Mouse (Mus musculus): ENCODE data around the gene Lysmd4. TPM values are rescaled to one million over a fixed set of nuclear protein-coding genes. Genes with fewer than 3 reads are reported as not detected.

Lysmd4 gene
- total and polyA plus RNA-seq, 3 experiments, result 14.6 to 18.2 (median 17.3) TPM

GRCm38 (mm10) chr7:67234797-67235196 is 12.5 kb downstream of the Lysmd4 start:
- Histone ChIP-seq H3K36me3 (ENCODE audit: control insufficient read depth, insufficient read depth, low read length) (peaks cover 65% of the 10 kb centered on the region), H3K9ac (ENCODE audit: low read depth, low read length) (no peak overlapping the region; the same call in 1 of the 2 replicates), H3K27ac (peak overlapping the region; percentile 44), H3K79me2 (replicated peaks; ENCODE audit: control insufficient read depth, insufficient read depth, low read length) (no peaks in the 10 kb centered on the region), H3K4me3 (no peak overlapping the region), H3K27me3 (ENCODE audit: control insufficient read depth, insufficient read depth, low read length) (no peaks in the 10 kb centered on the region), H3K4me1 (ENCODE audit: control insufficient read depth, insufficient read depth, low read length) (peaks cover 30% of the 10 kb centered on the region)
- TF ChIP-seq POLR2A (IDR thresholded peaks at IDR 0.05; ENCODE audit: insufficient read depth, low read depth, low read length) (no peak), CTCF (IDR thresholded peaks at IDR 0.05) (peak; percentile 63), EP300 (IDR thresholded peaks at IDR 0.05; ENCODE audit: insufficient read depth, low read depth, low read length) (peak; percentile 40; the same call in 1 of the 2 replicates)
- intact Hi-C loops (cut with DNase I), result loop anchor here (5.0 kb wide), 1 partner anchor 38 kb away; no protein-coding TSS in a partner anchor
- 6% methylated on average over 8 of the region's 8 CpGs for WGBS
- peak; percentile 60 to 73 for DNase-seq

GRCm38 (mm10) chr7:67236351-67236750 is 14.0 kb downstream of the Lysmd4 start:
- Histone ChIP-seq H3K27ac (peak overlapping the region; percentile 17; the same call in 1 of the 2 replicates), H3K4me3 (no peak overlapping the region), H3K79me2 (replicated peaks; ENCODE audit: control insufficient read depth, insufficient read depth, low read length) (0 out of 2 replicates have a peak, but pooled peaks cover 2% of the 10 kb centered on the region), H3K9ac (ENCODE audit: low read depth, low read length) (no peak overlapping the region), H3K36me3 (ENCODE audit: control insufficient read depth, insufficient read depth, low read length) (peaks cover 72% of the 10 kb centered on the region), H3K4me1 (ENCODE audit: control insufficient read depth, insufficient read depth, low read length) (peaks cover 29% of the 10 kb centered on the region), H3K27me3 (ENCODE audit: control insufficient read depth, insufficient read depth, low read length) (no peaks in the 10 kb centered on the region)
- intact Hi-C loops (cut with DNase I), result loop anchor here (5.0 kb wide), 1 partner anchor 36 kb away; no protein-coding TSS in a partner anchor
- TF ChIP-seq EP300 (IDR thresholded peaks at IDR 0.05; ENCODE audit: insufficient read depth, low read depth, low read length) (no peak), CTCF (IDR thresholded peaks at IDR 0.05) (no peak), POLR2A (IDR thresholded peaks at IDR 0.05; ENCODE audit: insufficient read depth, low read depth, low read length) (no peak)
- 42% methylated on average over 2 of the region's 2 CpGs for WGBS
- DNase-seq, result no peak

- H3K79me2 ChIP-seq (replicated peaks; ENCODE audit: control insufficient read depth, insufficient read depth, low read length), result 0 out of 2 replicates have a peak, but pooled peaks cover 2% of the 10 kb centered on the region
- intact Hi-C loops (cut with DNase I), result loop anchor here (5.0 kb wide), 1 partner anchor 35 kb away; no protein-coding TSS in a partner anchor
- peaks cover 68% of the 10 kb centered on the region for H3K36me3 ChIP-seq (ENCODE audit: control insufficient read depth, insufficient read depth, low read length)
- no peak overlapping the region for H3K9ac ChIP-seq (ENCODE audit: low read depth, low read length)
- no peak for DNase-seq
- TF ChIP-seq EP300 (IDR thresholded peaks at IDR 0.05; ENCODE audit: insufficient read depth, low read depth, low read length) (no peak), CTCF (IDR thresholded peaks at IDR 0.05) (no peak), POLR2A (IDR thresholded peaks at IDR 0.05; ENCODE audit: insufficient read depth, low read depth, low read length) (no peak)
- H3K4me1 ChIP-seq (ENCODE audit: control insufficient read depth, insufficient read depth, low read length), result peaks cover 28% of the 10 kb centered on the region
- H3K4me3 ChIP-seq, result no peak overlapping the region
- no peaks in the 10 kb centered on the region for H3K27me3 ChIP-seq (ENCODE audit: control insufficient read depth, insufficient read depth, low read length)
- peak overlapping the region; percentile 5; the same call in 1 of the 2 replicates for H3K27ac ChIP-seq
- 57% methylated on average over 2 of the region's 2 CpGs for WGBS
Measured at GRCm38 (mm10) chr7:67237752-67238151, 15.4 kb downstream of the Lysmd4 start.

- no peak overlapping the region; the same call in 1 of the 2 replicates for H3K27ac ChIP-seq
- no peak overlapping the region for H3K4me3 ChIP-seq
- TF ChIP-seq CTCF (IDR thresholded peaks at IDR 0.05) (no peak), EP300 (IDR thresholded peaks at IDR 0.05; ENCODE audit: insufficient read depth, low read depth, low read length) (no peak), POLR2A (IDR thresholded peaks at IDR 0.05; ENCODE audit: insufficient read depth, low read depth, low read length) (no peak)
- intact Hi-C loops (cut with DNase I), result loop anchor here (2.0 to 5.0 kb wide), 3 partner anchors 130 to 307 kb away; partner anchors contain the start of gene Mef2a
- H3K79me2 ChIP-seq (replicated peaks; ENCODE audit: control insufficient read depth, insufficient read depth, low read length), result 0 out of 2 replicates have a peak, but pooled peaks cover 2% of the 10 kb centered on the region
- DNase-seq, result no peak
- H3K4me1 ChIP-seq (ENCODE audit: control insufficient read depth, insufficient read depth, low read length), result peaks cover 18% of the 10 kb centered on the region
- H3K36me3 ChIP-seq (ENCODE audit: control insufficient read depth, insufficient read depth, low read length), result peaks cover 61% of the 10 kb centered on the region
- no peak overlapping the region for H3K9ac ChIP-seq (ENCODE audit: low read depth, low read length)
- no peaks in the 10 kb centered on the region for H3K27me3 ChIP-seq (ENCODE audit: control insufficient read depth, insufficient read depth, low read length)
- WGBS, result 23% methylated on average over 3 of the region's 3 CpGs
Measured at GRCm38 (mm10) chr7:67241969-67242368, 19.6 kb downstream of the Lysmd4 start.

DNA sequence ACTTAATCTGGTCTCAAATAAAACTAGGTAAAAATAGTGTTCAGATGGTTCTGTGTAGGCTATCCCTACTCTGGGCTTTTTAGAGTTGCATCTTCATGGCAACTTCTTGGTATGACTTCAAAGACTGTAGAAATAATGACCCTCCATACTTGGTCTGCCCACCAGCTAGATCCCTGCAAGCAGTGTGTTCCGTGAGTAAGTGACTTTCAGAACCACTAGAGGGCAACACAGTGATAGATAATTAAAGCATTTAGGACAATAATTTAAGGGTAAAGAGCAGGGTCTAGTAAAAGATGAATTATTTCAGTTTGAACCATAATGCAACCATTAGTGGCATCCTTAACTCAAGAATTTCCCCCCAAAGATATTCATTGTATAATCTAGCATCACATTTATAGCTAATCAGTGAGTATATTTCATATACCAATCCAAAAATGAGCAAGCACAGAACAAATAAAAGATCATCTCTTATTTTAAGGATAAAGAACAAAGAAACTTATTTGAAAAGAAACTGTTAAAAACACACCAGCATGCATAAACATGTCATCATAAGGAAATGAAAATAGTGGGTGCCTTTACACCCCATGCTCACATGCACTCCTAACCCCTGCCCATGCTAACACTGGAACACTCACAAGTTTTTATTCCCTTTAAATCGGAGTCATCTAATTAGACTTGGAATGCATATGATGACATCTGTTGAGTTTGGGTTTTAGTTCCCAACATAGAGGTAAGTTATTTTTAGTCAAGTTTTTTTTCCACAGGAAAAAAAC is 21.0 kb downstream of the Lysmd4 start:
- DNase-seq, result no peak
- H3K27me3 ChIP-seq (ENCODE audit: control insufficient read depth, insufficient read depth, low read length), result no peaks in the 10 kb centered on the region
- H3K36me3 ChIP-seq (ENCODE audit: control insufficient read depth, insufficient read depth, low read length), result peaks cover 59% of the 10 kb centered on the region
- TF ChIP-seq CTCF (IDR thresholded peaks at IDR 0.05) (peak; percentile 87), POLR2A (IDR thresholded peaks at IDR 0.05; ENCODE audit: insufficient read depth, low read depth, low read length) (no peak)
- intact Hi-C loops (cut with DNase I), result loop anchor here (1.0 to 5.0 kb wide), 4 partner anchors 129 to 387 kb away; partner anchors contain the start of gene Mef2a
- peaks cover 16% of the 10 kb centered on the region for H3K4me1 ChIP-seq (ENCODE audit: control insufficient read depth, insufficient read depth, low read length)
- no peak overlapping the region for H3K9ac ChIP-seq (ENCODE audit: low read depth, low read length)
- no peak overlapping the region for H3K4me3 ChIP-seq
- H3K79me2 ChIP-seq (replicated peaks; ENCODE audit: control insufficient read depth, insufficient read depth, low read length), result 0 out of 2 replicates have a peak, but pooled peaks cover 2% of the 10 kb centered on the region
- WGBS, result 19% methylated on average over 2 of the region's 2 CpGs
- H3K27ac ChIP-seq, result peak overlapping the region; percentile 7; the same call in 1 of the 2 replicates

Measured in heart, adult 2 months (tissue).